Mouse (Mus musculus) B cell, adult 2 months (primary cell): ENCODE results near the gene Milr1.
"Not testable (repeated sequence)": the region's sequence is repeated elsewhere in the genome, so short reads cannot be mapped to it uniquely, and the experiment has no call there.

ENCODE experiments used
- DNase-seq, 2 experiments: peaks; one replicate each; pipeline ENCODE4 v3.0.0; 2022

Gene Milr1

GRCm38 (mm10) chr11:106736614-106737013, 14.4 kb upstream of the Milr1 start:
- no peak for DNase-seq

- DNase-seq = no peak
Measured at GRCm38 (mm10) chr11:106737178-106737621, 13.8 kb upstream of the Milr1 start.

- no peak for DNase-seq
Measured at GRCm38 (mm10) chr11:106739116-106739515, 11.9 kb upstream of the Milr1 start.

GRCm38 (mm10) chr11:106740724-106741123, 10.3 kb upstream of the Milr1 start:
- DNase-seq = not testable (repeated sequence)

- no peak for DNase-seq
Measured at GRCm38 (mm10) chr11:106741232-106741631, 9.8 kb upstream of the Milr1 start.

GRCm38 (mm10) chr11:106741826-106742225, 9.2 kb upstream of the Milr1 start:
- no peak for DNase-seq

- no peak for DNase-seq
Measured at GRCm38 (mm10) chr11:106742388-106742841, 8.6 kb upstream of the Milr1 start.

- DNase-seq = peak; percentile 32 to 51
Measured at GRCm38 (mm10) chr11:106744949-106745348, 6.1 kb upstream of the Milr1 start.

GRCm38 (mm10) chr11:106749557-106750120, 1.4 kb upstream of the Milr1 start:
- not testable (repeated sequence) for DNase-seq

GRCm38 (mm10) chr11:106750121-106750751, 790 bp upstream of the Milr1 start, which contains the start of gene Pecam1:
Gene Pecam1, minus strand, starts transcription at chr11:106750628.
- DNase-seq = peak; percentile 63 to 65

- peak; percentile 69 to 72 for DNase-seq
Measured at GRCm38 (mm10) chr11:106752103-106752502, 1.1 kb downstream of the Milr1 start.

- no peak for DNase-seq
Measured at GRCm38 (mm10) chr11:106753314-106753713, 2.3 kb downstream of the Milr1 start.

- DNase-seq = no peak
Measured at GRCm38 (mm10) chr11:106755583-106755982, 4.6 kb downstream of the Milr1 start.

- peak; percentile 61 to 64 for DNase-seq
Measured at GRCm38 (mm10) chr11:106759028-106759427, 8.0 kb downstream of the Milr1 start.

GRCm38 (mm10) chr11:106760511-106760910, 9.5 kb downstream of the Milr1 start:
- DNase-seq = no peak

- DNase-seq = peak; percentile 85 to 86
Measured at GRCm38 (mm10) chr11:106762139-106762799, 11.2 kb downstream of the Milr1 start.

GRCm38 (mm10) chr11:106762800-106763185, 11.8 kb downstream of the Milr1 start:
- DNase-seq = peak in 1 of 2 experiments; percentile 62

GRCm38 (mm10) chr11:106766611-106767162, 15.7 kb downstream of the Milr1 start:
- no peak for DNase-seq

- DNase-seq = peak in 1 of 2 experiments; percentile 60
Measured at GRCm38 (mm10) chr11:106767516-106767915, 16.5 kb downstream of the Milr1 start.

GRCm38 (mm10) chr11:106770195-106770974, 19.4 kb downstream of the Milr1 start:
- DNase-seq = peak; percentile 77 to 80

GRCm38 (mm10) chr11:106773061-106773460, 22.0 kb downstream of the Milr1 start:
- DNase-seq = no peak

- DNase-seq = no peak
Measured at GRCm38 (mm10) chr11:106776960-106777359, 25.9 kb downstream of the Milr1 start.

- DNase-seq = no peak
Measured at GRCm38 (mm10) chr11:106777395-106777794, 26.4 kb downstream of the Milr1 start.
